Mouse (Mus musculus): ENCODE measurements around the gene 2810006K23Rik. TPM values are rescaled to one million over a fixed set of nuclear protein-coding genes. Genes with fewer than 3 reads are reported as not detected.

2810006K23Rik gene
- polyA plus RNA-seq, 1 experiment = 1.5 TPM

DNA sequence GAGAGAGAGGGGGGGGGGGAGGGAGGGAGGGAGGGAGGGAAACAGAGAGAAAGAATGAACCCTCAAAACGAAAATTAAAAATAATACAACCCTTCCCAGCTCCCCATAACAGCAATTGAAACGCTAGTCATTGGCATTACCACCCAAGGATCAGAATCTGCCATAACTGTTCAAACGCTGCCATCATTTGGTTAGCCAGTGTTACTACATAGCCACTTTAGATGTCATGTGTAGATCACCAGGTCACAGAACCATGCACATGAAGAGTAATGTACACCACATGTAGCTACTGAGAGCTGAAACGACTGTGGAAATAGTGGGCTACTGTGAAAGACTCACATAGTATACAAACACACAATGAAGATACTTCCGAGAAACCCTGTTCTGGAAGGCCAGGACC is 60.0 kb downstream of the 2810006K23Rik start:
- no peak overlapping the region for H3K27ac ChIP-seq (ENCODE audit: insufficient read depth, low read depth, low read length)
- H3K27me3 ChIP-seq (ENCODE audit: control insufficient read depth, insufficient read depth, low read length) = no peaks in the 10 kb centered on the region
- WGBS = 62% methylated on average over 5 of the region's 5 CpGs
- H3K36me3 ChIP-seq (ENCODE audit: control insufficient read depth, insufficient read depth, low read length) = peaks cover 70% of the 10 kb centered on the region
- no peak for TF ChIP-seq POLR2A (IDR thresholded peaks at IDR 0.05; ENCODE audit: low read depth, low read length)
- no peak for TF ChIP-seq CTCF (IDR thresholded peaks at IDR 0.05; ENCODE audit: extremely low read depth, insufficient read length, insufficient replicate concordance, low read depth, low read length)
- no peak overlapping the region for H3K4me3 ChIP-seq (ENCODE audit: low read depth, low read length)
- H3K4me1 ChIP-seq (ENCODE audit: control insufficient read depth, insufficient read depth, insufficient read length, low read length) = no peaks in the 10 kb centered on the region

Other genes starting within 250 kb of the 2810006K23Rik start
- gene Abcb9, start 232.3 kb upstream of the 2810006K23Rik start, polyA plus RNA-seq (2012; rRNA removed) = 11.9 and 21.2 TPM in 2 replicates
- 44.0 and 48.7 TPM in 2 replicates for gene Ogfod2, start 215.8 kb upstream of the 2810006K23Rik start, polyA plus RNA-seq (2012; rRNA removed)
- gene Arl6ip4, start 212.0 kb upstream of the 2810006K23Rik start, polyA plus RNA-seq (2012; rRNA removed) = 12.7 and 19.6 TPM in 2 replicates
- 19.5 and 19.6 TPM in 2 replicates for gene Pitpnm2, start 78.3 kb upstream of the 2810006K23Rik start, polyA plus RNA-seq (2012; rRNA removed)
- gene Mphosph9, start 117 bp upstream of the 2810006K23Rik start, polyA plus RNA-seq (2012; rRNA removed) = 0.76 and 1.4 TPM in 2 replicates
- 27.4 and 52.8 TPM in 2 replicates for gene Cdk2ap1, start 35.0 kb downstream of the 2810006K23Rik start, polyA plus RNA-seq (2012; rRNA removed)
- gene Sbno1, start 97.9 kb downstream of the 2810006K23Rik start, polyA plus RNA-seq (2012; rRNA removed) = 5.9 and 8.1 TPM in 2 replicates
- 34.1 and 70.7 TPM in 2 replicates for gene Kmt5a, start 111.8 kb downstream of the 2810006K23Rik start, polyA plus RNA-seq (2012; rRNA removed)
- 24.3 and 29.3 TPM in 2 replicates for gene Rilpl2, start 150.3 kb downstream of the 2810006K23Rik start, polyA plus RNA-seq (2012; rRNA removed)
- gene Snrnp35, start 155.0 kb downstream of the 2810006K23Rik start, polyA plus RNA-seq (2012; rRNA removed) = 1.2 and 1.8 TPM in 2 replicates
- 2.3 and 2.9 TPM in 2 replicates for gene Rilpl1, start 203.3 kb downstream of the 2810006K23Rik start, polyA plus RNA-seq (2012; rRNA removed)
- gene Tmed2, start 212.6 kb downstream of the 2810006K23Rik start, polyA plus RNA-seq (2012; rRNA removed) = 182 and 188 TPM in 2 replicates
- gene Ddx55, start 224.8 kb downstream of the 2810006K23Rik start, polyA plus RNA-seq (2012; rRNA removed) = 8.7 and 12.1 TPM in 2 replicates